Mouse (Mus musculus) inflammation-experienced regulatory T-cells, adult 16 weeks (primary cell): ENCODE data around the gene Elovl3. TPM values are rescaled to one million over a fixed set of nuclear protein-coding genes. Genes with fewer than 3 reads are reported as not detected.

Experiments used
- polyA plus RNA-seq: library from polyadenylated mRNA; unstranded; fragments of 100-300 nt; shearing (Covaris generic); gene quantifications from one replicate; pipeline ENCODE4 v1.2.1, GENCODE M21; 2017

The Elovl3 gene
- polyA plus RNA-seq, result not detected

GRCm38 (mm10) chr19:46131694-46132525 is at the start of gene Elovl3:
Gene Elovl3, plus strand, starts transcription at chr19:46131897.

GRCm38 (mm10) chr19:46147511-46148371 is 16.0 kb downstream of the Elovl3 start, which contains the start of gene Pitx3:
Gene Pitx3, minus strand, starts transcription at chr19:46148326.

DNA sequence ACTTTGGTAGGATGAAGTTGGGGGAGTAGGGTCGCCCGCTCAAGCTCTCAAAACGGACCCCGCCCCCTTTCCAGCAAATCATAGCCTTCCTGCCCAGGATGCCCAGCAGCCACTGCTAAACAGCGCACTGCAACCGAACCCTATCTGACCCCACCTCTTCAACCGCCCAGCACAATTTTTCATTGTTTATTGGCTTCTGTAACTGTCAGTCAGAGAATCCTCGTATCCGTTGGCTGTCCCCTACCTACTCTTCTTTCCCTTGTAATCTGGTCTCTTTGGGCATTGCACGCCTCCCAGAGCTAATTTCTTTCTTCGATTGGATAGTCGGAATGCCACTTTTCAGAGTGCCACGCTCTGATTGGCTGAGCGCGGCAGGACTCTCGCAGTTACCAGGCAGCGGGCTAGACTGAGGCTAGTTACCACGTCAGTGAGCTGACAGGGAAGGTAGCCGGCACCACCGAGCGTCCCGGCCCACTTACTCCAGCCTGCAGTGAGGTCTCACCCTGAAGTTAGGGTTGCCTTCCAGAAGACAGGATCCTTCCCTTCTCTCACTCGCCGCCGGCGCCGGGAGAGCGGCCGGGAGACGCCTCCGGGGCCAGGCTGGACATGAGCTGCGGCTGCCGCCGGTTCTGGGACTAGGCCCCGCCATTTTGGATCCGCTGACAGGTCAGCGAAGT is 20.6 kb downstream of the Elovl3 start, which contains the start of gene Gbf1:
TSS of gene Gbf1 (plus strand) at position 383 of the 677 bp plus-strand sequence.

Other genes starting within 250 kb of the Elovl3 start
- 16.1 TPM for gene Armh3, start 133.4 kb upstream of the Elovl3 start, polyA plus RNA-seq
- 20.6 TPM for gene Hps6, start 128.4 kb upstream of the Elovl3 start, polyA plus RNA-seq
- 65.2 TPM for gene Pprc1, start 87.0 kb upstream of the Elovl3 start, polyA plus RNA-seq
- gene Ldb1, start 86.7 kb upstream of the Elovl3 start, polyA plus RNA-seq, result 41.3 TPM
- 96.7 TPM for gene Nolc1, start 56.0 kb upstream of the Elovl3 start, polyA plus RNA-seq
- gene Pitx3, start 16.4 kb downstream of the Elovl3 start, polyA plus RNA-seq, result not detected
- gene Gbf1, start 20.6 kb downstream of the Elovl3 start, polyA plus RNA-seq, result 91.4 TPM
- 91.2 TPM for gene Nfkb2, start 172.4 kb downstream of the Elovl3 start, polyA plus RNA-seq
- gene Psd, start 195.3 kb downstream of the Elovl3 start, polyA plus RNA-seq, result 6.8 TPM
- 7.8 TPM for gene Fbxl15, start 196.3 kb downstream of the Elovl3 start, polyA plus RNA-seq
- gene Cuedc2, start 206.8 kb downstream of the Elovl3 start, polyA plus RNA-seq, result 58.1 TPM
- 11.3 TPM for gene Mfsd13a, start 209.2 kb downstream of the Elovl3 start, polyA plus RNA-seq
- 0.21 TPM for gene 2310034G01Rik, start 218.4 kb downstream of the Elovl3 start, polyA plus RNA-seq